Mouse (Mus musculus) left cerebral cortex, adult 11 months (tissue): ENCODE results near the gene Lce3b.

Experiments
- DNase-seq: peaks from one replicate; pipeline ENCODE4 v3.0.0; 2022; ENCODE audit warnings: low spot score

Lce3b gene

DNA sequence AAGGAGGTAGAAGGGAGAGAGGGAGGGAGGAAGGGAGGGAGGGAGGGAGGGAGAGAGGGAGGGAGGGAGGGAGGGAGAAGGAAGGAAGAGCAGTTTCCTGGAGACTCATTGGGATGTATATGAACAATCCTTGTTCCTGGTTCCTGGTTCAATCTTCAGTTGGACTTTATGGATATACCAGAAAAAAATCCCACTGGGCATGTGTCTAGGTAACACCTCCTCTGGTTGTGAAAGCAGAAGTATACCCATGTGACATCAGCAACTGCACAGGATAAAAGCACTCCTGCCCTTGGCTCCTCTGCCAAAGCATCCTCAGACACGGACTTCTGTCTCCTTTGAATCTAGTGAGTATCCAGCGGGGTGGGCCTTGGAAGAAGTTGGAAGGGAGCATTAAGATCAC, at the start of gene Lce3b:
Lce3b (plus strand) TSS at position 301 of the 400 bp plus-strand sequence.
- no peak for DNase-seq

- DNase-seq, result no peak
These were observed 38.7 kb upstream of the Lce3b start for GRCm38 (mm10) chr3:92894063-92894462.

- DNase-seq, result no peak
These were observed 38.3 kb upstream of the Lce3b start for GRCm38 (mm10) chr3:92894489-92894888.

DNA sequence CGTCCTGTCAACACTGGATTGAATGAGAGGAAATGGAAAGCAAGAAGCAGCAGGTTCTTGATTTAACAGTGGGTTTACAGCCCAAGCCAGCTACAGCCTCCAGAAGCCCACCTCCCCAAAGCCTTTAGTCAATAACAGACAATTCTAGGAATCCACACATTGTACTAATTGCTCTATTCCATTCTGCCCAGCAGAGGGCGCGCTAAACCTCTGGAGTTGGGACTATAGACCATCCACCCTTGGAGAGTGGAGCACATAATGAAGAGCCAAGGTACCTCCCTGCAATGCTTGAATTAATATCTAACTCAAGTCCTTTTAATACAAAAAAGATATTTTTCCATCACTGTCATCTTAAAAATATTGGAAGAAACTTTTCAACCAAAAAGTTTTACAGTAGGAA, 29.8 kb upstream of the Lce3b start:
- peak; percentile 14 for DNase-seq

DNA sequence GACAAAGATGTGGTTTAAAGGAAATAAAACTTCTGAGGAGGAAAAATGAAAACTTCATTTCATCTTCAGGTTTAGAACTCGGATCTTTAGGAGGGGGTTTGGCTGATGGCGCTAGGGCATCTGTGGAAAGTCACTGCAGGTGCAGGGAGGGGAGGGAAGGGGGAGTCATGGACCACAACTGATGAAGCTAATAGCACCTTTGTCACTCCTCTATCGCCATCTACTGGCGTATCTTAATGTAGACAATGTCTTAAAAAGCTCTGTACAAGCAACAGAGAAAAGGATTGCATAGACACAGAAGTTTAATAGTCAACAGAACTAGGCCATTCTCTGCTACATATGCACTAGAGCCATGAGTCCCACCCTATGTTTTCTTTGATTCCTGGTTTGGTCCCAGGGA, 29.1 kb upstream of the Lce3b start:
- DNase-seq, result no peak

DNA sequence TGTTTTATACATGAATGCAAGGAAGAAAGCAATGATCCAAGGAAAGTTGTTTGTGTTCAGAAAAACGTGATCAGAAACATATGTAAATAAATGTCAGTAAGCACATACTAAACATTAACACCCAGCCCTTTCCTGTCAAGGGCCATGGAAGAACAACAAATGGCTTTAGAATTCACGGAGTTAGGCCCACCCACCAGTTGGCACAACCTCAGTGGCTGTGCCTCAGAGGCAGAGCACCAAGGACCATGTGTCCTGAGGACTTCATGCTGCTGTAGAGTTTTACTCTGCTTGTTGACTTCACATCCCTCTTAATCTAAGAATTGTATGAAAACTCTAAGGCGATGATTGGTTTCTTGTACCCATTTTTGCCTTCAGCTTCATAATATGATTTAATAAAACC, 27.6 kb upstream of the Lce3b start:
- no peak for DNase-seq

GRCm38 (mm10) chr3:92907571-92907970, 25.2 kb upstream of the Lce3b start:
- DNase-seq, result no peak

DNA sequence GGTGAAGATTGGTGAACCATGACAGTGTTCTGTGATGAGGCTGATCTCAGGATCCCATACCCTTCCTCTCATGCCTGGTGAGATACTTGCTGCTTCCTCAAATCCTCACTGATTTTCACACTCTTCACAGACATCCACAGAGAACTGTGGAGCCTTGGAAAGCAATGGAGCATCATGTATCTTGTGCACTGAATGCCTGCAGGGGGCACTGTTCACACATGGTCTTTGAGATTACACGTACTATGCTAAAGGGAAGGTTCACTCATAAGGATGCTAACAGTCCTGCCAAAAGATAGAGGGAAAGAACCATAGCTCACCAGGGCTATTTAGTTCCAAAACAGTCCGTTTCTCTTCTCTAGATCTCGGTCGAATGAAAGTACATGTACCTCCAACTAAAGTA, 12.4 kb upstream of the Lce3b start:
- DNase-seq, result no peak

DNA sequence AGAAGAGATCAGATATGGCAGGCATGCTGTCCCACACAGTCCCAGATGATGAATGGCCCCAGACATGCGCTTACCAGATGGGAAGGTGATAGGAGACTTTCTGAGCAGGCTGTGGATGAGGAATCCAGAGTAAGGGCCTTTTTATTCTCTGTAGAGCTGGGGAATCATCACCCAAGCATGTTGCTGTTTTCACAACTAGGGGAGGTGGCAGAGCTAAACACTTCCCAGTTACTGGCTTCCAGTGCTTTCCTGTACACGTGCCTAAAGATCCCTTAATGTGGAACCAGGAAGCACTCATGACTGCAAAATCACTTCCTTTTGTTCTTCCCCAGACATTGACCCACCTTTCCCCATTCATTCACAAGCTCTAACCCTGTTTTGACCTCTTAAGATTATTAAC, 6.6 kb upstream of the Lce3b start, which contains the start of gene Lce3a:
Lce3a (minus strand) TSS at position 101 of the 400 bp plus-strand sequence.
- no peak for DNase-seq

- no peak for DNase-seq
These were observed 11.4 kb downstream of the Lce3b start, which contains the start of gene Lce3c for GRCm38 (mm10) chr3:92944186-92944585. TSS of gene Lce3c (plus strand) at chr3:92944486.

- no peak for DNase-seq
These were observed 24.3 kb downstream of the Lce3b start, which contains the start of gene Lce3d for GRCm38 (mm10) chr3:92957090-92957489. TSS of gene Lce3d (plus strand) at chr3:92957390.

DNA sequence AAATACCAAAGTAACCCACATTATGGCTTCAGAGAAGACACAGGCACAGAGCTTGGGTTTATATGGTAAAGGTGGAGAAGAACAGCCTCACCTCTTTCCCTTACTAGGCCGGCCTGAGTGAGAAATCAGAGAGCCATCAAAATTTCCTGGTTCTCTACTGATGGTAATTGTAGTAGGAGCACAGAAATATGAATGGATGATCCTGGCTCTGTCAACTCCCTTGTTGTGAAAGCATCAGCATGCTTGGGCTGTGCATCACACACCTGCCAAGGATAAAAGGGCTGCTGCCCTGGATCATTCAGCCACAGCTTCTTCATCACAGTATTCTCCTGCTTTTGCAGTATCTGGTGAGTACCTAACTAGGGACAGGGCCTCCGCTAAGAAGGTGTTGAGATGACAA, 34.0 kb downstream of the Lce3b start, which contains the start of gene Lce3e:
Lce3e (plus strand) TSS at position 301 of the 400 bp plus-strand sequence.
- no peak for DNase-seq

DNA sequence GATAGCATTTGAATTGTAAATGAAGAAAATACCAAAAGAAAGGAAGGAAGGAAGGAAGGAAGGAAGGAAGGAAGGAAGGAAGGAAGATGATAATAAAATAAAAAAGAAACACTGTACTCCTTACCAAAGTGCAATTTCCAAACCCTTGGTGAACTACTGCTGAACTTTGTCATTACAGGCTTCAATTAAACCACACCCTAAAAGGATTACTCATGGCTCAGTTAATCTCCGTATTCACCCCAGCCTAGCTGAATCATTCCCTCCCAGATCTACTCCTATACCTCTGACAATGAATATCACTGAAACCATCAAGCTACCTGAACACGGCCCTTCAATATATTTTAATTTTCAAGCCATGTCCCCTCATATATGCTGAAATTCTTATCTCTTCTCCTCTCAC, 45.7 kb downstream of the Lce3b start:
- DNase-seq, result no peak
